Mouse (Mus musculus) cerebellum, adult 8-10 months (tissue): ENCODE results near the gene Plcb3.

Experiments used
- DNase-seq: peaks from one replicate; pipeline ENCODE4 v3.0.0; 2022

Plcb3 gene

DNA sequence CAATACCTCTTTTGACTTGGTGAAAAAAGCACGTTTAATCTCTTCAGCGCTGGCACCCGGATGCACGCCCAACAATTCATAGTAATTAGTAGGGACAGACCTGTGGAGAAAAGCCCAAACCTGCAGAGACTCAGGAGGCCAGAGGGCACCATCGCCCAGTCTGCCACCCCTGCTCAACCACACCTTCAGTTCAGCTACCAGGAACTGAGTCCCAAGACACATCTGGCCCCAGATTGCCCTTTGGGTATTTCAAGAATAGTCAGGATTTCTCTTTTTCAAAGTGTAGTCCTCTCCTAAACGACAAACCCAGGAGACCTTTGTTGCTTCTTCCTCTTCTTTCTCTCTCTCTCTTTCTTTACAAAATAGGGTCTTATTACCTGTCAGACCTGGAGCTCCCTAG lies 14.4 kb upstream of the Plcb3 start:
- DNase-seq, result peak; percentile 16

DNA sequence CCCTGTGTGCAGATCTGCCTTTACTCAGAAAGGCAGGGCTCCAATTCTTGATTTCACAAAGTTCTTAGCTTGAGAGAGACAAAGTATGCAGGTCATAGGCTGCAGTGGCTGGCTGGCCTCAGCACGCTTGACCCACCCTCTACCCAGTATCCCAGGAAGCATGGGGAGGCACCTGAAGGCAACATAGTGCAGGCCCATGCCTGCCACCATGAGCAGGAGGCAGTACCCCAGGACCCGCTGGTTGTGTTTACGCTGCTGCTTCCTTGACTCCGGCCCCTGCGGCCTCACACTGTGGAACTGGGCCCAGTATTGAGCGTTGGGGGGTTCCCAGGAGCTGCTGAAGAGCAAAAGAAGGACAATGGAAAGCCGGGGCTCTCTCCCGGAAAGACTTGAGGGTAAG lies 13.0 kb upstream of the Plcb3 start:
- DNase-seq, result peak; percentile 26

DNA sequence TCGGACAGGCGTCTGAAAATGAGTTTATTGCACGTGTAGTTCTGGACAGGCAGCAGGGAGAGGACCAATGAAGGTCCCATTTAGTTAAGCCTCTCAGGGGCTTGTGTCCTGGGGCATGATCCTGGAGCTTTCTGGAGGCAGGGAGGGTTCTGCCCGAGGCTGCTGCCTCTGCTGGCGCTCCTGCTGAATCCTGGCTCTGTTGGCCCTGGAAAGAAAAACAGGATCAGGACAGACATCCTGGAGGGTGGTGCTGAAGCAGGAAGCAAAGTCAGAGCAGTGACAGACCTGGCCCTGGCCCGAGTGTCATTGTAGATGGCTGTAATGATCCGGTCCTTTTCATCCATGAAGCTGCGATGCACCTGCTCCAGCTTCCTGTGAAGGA lies 11.6 kb upstream of the Plcb3 start:
- no peak for DNase-seq

DNA sequence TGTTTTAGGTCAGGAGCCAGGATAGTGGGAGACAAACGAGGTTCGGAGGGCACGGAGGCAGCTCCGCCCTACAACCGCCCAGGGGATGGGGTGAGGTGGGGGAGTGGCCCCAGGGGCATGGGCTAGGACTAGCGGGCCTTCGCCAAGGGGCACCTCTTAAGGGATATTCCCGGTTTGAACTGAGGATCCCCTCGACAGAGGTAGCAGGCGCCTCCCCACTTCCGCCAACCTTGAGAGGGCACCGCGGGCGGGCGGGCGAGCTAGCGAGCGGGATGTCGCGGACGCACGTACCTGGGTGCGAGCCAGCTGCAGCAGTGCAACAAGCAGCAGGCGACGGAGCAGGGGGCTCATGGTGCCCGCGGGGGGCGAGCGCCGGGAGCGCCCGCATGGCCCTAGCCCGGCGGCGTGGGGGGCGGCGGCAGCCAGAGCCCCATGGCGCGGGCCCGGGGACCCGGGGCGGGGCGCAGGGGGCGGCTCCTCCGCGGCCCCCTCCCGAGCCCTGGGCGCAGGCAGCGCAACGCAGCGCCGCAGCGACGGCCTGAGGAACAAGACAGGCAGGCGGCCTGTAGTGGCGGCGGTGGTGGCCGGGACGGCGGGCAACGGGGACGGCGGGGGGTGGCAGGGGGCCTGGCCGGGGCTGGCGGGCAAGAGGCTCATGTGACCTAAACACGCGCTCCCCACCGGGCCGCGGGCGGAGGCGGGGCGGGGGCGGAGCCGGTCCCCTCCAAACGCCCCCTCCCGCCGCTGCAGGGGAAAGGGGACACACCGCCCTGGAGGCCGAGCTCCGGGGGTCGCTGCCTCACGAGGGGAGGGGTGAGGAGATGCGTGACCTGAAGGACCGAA lies 11.0 kb upstream of the Plcb3 start, which contains the start of gene Vegfb:
Gene Vegfb (minus strand): TSS at position 591 of the 843 bp plus-strand sequence.
- peak; percentile 72 for DNase-seq

DNA sequence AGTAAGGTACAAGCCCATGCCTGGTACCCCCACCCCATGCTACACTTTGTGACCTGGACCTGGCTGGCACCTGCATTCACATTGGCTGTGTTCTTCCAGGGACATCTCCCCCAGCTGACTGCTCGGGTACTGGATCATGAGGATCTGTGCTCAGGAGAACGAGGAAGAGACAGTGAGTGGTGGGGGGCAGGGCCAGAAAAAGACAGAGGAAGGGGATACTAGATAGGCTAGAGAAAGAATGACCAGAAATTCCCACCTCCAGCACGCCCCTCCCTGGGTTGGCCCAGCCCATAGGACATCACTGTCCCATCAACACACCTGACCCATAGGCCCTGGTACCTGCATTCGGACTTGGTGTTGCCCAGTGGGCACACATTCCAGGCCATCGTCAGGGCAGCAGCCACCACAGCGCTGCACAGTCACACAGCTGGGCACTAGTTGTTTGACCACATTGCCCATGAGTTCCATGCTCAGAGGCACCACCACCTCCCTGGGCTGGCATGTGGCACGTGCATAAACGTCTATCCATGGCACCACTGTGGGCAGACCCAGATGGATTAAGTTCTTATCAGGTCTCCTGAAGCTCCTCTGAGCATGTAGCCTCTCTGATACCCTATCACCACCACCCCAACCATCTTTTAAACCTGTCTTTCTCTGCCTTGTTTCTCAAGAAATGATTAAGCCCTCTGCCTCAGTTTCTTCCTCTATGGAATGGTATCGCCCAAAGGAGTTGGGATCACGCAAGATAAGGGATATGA lies 9.9 kb upstream of the Plcb3 start:
- DNase-seq, result no peak

DNA sequence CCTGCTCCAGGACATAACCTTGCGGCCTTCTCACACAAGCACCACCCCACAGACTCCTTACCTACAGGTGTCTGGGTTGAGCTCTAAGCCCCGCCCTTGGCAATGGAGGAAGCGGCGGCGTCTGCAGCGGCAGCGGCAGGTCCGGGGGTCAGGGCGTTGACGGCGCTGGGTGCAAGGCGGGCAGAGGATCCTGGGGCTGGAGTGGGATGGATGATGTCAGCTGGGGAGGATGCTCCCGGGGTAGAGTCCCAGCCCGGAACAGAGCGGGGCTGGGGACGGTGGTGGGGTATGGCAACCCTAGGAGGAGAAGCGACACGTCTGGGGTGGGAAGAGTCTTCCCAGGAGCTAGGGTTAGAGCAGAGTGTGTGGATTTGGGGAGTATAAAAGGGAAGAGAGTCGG lies 9.0 kb upstream of the Plcb3 start:
- DNase-seq, result peak; percentile 35

DNA sequence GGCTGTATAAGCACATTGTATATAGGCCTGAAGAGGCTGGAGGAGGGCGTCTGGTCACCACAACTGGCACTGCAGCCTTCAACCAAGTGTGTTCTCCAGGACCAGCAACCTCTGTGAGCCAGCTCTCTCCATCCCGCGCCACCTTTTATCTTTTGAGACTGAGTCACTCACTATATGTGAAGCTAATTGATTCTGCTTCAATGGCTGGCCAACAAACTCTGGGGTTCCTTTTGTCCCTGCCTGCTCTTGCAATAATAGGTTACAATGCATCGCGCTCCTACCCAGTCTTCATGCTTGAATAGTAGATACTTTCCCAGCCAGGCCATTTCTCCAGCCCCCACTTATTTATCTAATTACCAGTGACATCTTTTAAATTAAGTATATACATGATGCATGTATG lies 7.4 kb upstream of the Plcb3 start:
- DNase-seq, result no peak

DNA sequence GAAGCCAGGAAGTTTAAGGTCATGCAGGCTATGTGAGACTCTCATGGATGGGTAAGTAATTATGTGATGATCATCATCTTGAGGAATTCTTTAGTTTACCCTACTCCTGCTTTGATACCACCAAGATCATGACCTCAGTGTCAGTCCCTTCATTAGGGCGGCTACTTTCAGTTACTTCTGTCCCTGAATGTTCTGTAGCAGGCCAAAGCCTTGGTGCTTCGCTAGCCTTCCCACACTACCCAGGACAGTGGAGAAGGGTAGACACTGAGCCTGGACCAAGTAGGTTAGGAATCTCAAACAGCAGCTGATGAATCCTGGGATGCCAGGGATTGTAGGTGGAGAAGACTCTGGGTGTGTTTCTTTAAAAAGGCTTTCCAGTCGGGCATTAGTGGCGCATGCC lies 5.2 kb upstream of the Plcb3 start:
- DNase-seq, result no peak

DNA sequence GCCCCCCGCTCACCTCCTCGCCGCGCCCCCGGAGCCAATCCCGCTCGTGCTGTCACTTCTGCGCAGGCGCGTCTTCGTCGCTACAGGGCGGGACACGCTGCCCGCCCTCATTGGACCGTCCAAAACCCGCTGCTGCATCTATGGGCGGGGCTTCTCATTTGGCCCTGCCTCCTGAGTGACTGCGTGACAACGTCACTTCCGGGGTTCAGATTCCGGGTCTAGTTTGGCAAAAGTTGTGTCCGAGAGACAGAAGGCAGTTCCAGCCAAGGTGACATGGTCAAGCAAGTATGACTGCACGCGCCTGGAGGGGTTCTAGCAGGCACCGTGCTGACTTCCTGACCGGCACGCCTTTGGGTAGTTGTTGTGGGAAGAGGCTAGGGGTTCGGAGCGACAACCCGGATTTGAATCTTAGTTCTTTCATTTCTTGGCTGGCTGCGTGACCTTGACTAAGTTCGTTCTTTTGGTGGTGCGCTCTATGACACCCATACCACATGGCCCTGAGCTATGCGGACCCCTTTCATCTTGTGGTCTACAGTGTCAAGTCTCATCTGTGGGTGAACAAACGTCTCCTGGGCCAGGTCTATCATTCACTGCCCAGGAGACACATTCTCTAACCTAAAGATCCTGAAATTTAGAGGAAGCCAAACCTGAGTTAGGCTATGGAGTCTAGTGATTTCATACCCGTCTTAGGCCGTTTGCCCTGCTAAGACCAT lies 4.3 kb upstream of the Plcb3 start, which contains the start of gene Fkbp2:
Gene Fkbp2 (minus strand): TSS at position 121 of the 713 bp plus-strand sequence.
- DNase-seq, result peak; percentile 99

DNA sequence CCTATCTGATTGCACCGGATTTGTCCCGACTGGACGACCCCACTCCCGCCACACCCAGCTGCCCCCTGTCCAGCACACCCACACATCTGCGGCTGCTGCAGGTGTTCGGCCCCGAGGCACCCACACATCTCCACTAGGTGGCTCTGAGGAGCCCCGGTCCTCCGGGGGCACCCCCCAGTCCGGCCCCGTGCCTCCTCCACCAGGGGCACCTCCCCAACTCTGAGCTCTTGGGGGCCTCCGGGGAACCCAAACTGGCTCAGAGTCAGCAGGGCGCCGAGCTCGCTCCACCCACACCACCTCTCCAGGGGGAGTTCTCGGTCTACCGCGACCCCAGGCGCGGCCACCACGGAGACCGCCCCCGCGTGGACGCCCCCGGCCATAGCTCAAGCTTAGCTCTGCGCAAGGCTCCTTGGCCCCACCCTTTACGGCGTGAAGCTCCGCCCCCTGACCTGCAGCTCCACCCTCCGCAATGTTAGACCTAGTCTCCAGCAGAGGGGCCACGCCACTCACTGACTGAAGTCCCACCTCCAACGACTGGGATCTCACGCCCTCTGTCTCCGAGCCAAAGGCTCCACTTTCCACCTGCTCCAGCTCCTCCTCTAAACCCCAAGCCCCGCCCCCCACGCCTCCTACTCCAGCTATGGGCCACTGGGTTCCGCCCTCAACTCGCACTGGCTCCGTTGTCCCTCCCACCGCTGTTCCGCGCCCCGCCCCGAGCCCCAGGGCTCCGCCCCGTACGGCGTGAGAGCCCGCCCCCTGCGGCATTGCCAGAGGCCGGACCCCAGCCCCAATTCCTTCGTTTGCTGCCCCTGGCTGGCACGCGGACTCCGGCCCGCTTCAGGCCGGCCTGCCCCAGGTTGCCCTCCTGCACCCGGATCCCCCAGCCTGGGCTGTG lies 3.5 kb upstream of the Plcb3 start:
- DNase-seq, result peak; percentile 99

DNA sequence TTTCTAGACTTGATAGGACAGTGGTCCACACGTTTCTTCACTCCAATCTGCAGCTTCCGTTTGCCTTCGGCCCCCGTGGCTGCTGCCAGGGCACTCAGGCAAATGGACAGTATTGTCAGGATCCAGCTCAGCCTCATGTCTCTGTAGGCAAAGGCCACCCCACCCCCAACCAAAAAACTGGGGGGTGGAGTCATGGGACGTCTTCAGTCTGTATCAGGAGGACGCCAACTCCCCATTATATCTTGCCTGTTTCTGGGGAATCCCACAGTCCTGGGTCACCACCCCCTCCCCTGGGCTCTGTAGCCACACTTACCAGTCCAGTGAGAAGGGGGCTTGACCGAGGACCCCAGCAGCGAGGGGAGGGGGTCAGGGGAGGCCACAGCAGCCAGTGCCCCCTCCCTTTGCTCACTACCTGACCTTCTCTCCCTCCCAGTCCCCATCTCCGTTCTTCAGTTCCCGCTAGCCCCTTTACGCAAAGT lies 2.8 kb upstream of the Plcb3 start:
- peak; percentile 64 for DNase-seq

DNA sequence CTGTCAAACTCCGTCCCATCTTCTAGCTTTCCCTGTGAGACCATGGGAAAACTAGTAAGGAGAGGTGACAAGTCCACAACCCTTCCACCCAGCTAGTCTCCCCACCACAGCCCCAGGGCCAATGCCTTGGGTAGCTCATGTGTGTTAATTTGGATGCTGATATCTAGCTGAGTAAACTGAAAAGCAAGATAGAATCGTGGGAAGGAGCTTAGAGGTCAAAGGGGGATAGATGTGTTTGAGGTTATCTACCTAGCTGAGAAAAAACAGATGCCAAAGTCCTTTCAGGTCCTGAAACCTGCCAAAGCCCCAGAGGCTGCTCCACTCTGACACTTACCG lies 2.3 kb upstream of the Plcb3 start:
- no peak for DNase-seq

DNA sequence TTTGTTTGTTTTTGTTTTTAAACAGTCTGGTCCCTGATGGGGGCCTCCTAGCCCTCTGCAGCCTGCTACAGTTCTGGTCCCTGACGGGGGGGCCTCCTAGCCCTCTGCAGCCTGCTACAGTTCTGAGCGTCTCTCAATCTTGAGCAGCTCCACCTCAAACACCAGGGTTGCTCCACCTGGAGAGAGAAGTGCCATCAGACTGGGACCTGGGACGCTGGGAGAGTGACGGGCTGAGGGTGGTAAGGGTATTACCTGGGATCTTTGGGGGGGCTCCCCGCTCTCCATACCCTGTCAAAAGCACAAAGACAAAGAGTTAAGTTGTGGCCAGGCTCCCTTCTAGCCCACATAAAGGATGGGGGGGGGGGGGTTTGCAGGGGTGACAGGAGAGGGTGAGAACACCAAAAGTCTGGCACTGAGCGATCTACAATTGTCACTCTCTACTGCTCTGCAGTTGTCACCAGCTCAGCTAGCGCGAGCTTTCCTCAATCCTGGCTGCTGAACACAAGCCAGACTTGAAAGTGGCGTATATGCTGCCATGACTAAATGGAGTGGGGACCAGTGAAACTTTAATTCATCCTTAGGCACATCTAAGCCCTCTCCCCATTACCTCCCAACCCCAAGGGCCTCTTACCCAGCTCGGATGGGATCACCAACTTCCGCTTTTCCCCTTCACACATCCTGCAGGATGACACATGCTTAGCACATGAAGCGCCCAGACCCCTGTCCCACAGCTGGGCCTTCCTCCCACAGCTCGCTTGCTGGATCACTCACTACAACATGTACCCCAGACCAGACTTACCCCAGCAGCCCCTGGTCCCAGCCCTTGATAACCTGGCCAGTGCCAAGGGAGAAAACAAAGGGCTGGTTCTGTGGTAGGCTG lies 1.7 kb upstream of the Plcb3 start:
- DNase-seq, result no peak

DNA sequence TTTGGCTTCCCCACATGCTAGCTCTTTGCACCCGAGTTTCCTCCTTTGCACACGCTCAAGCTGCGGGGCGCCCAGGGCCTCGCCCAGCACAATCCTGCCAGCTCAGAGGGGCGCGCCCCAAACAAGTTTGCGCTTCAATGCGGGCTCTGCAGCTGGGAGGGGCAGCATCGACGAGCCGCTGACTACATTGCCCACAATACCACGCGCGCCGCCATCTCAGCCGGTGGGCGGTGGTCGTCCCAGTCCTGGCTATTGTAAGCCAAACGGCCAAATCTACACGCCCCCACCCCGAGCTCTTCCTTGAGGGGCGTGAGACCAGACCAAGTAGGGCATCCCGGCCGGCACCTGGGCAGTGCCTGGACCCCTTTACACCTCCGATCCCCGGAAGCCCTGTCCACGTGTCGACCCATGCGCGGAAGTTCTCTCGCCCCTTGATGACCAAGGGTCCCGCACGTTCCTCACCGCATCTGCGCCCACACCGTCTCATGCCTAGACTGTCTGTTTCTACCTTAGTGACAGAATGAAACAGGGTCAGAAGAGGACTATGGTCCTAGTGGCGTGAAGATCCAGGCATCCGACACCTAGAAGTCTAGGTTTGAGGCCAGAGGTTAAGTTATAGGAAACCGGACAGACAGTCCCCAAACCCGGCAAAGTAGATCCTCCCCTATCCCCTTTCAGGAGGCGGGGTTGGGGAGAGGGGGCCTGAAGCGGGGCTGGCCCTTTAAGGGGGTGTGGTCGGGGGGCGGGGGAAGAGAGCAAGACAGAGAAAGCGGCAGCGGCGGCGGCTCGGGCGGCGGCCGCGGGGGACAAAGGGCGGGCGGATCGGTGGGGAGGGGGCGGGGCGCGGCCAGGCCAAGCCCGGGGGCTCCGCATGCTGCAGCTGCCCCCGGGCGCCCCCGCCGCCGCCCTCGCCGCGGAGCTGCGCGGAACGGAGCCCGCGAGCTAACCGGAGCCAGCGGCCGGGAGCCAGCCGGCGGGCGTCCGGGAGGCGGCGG lies 1.8 kb downstream of the Plcb3 start, which contains the start of gene Ppp1r14b:
Gene Ppp1r14b (plus strand): TSS at position 758 of the 995 bp plus-strand sequence.
- peak; percentile 52 for DNase-seq

DNA sequence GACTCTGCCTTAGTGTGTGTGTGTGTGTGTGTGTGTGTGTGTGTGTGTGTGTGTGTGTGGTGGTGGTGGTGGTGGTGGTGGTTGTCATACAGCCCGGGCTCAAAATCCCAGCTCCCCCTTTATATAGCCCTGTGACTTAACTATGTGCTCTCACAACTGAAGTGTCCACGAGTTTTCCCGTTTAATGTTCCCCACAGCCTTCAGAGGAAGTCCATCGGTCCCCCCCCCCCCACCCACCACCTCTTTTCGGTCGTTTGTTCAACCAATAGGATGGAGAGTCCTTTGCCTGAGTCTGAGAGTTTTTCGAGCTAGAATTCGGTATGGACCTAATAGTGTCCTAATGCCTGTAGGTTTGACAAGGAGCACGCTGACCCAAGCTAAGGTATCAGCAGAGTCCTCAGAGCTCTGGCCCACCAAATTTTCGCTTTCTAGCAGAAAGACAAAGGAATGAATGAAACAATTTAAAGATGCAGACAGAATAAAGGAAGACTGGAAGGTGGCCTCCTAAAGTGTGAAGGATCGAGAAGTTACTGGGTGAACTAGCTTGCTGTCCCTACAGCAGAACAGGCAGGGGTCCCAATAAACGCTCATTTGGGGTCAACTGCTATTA lies 2.6 kb downstream of the Plcb3 start:
- no peak for DNase-seq

DNA sequence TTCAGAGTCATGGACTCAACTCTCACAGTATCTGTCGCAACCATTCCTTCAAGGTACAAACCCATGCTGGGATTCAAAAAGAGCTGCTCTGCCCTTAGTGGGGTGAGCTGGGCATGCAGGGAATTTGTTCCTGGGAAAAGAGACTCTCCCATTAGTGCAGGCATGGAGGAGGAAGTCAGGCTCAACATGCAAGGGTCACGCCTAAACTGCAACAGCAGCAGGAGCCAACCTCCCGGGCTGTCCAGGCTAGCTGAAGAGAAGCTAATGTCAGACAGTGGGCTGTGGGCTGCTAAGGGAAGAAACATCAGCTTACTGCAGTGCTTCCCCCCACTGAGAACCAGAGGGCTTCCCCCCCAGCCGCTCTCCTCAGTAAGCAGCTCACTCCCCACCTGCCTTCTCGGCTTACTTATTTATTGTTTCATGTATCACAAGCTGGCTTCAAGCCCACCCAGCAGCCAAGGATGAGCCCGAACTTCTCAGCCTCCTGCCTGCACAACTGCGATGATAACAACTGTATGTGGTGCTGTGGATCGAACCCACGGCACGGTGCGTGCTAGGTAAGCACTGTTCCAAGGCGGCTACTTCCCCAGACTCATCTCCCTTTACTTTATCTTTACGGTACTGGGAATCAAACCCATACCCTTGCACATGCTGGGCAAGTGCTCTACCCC lies 3.9 kb downstream of the Plcb3 start:
- no peak for DNase-seq

DNA sequence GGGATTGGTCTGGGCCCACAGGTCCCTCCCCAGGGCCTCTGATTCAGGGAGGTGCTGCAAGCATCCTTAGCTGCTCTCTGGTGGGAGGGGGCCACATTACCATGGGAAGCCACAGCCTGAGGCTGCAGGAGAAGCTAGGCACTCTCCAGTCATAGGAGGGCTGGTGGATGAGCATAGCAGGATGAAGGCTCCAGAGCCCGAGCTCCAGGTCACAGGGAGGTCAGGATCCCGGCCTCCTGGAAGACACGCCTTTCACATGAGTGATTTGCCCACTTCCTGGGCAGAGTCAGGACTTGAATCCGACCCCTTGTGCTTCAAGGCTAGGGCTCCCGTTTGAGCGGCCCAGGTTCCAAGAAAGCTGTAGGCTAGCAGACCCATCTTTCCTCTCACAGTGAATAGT lies 4.6 kb downstream of the Plcb3 start:
- no peak for DNase-seq

DNA sequence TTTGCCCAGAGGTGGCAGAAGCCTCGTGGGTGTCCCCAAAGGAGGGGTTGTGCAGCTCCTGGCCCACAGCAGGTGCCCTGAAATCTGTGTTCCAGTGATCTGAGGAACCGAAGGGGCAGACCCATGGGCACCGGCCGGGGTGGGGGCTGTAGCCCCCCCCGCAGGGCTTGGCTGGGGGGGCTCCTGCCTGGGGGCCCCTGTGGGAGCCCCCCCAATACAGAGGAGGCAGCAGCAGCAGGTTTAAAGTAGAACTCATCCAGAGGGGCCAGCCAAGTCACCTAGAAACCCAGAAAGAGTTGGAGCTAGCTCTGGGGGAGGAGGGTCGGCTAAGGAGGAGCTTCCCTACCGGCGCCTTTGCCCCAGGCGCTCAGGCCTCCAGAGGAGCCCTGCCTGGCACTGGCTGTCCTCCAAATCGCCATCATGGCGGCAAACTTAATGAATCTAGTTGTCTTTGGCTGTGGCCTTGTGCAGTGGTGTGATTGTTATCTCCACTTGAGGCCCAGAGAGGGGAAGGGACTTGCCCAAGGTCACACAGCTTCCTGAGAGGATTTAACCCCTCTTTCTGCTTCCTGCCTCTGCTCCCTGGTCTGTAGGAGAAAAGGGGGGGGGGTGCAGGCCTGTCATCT lies 5.7 kb downstream of the Plcb3 start:
- DNase-seq, result no peak
